Mouse (Mus musculus): ENCODE data around the gene Slc44a1.

The Slc44a1 gene

GRCm38 (mm10) chr4:53539929-53540328, 99.7 kb downstream of the Slc44a1 start:
- no peak for DNase-seq

GRCm38 (mm10) chr4:53543421-53543820, 103.2 kb downstream of the Slc44a1 start:
- DNase-seq: no peak

- no peak for DNase-seq
Measured at GRCm38 (mm10) chr4:53544889-53545288, 104.7 kb downstream of the Slc44a1 start.

- no peak for DNase-seq
Measured at GRCm38 (mm10) chr4:53547381-53547780, 107.2 kb downstream of the Slc44a1 start.

GRCm38 (mm10) chr4:53549375-53549774, 109.2 kb downstream of the Slc44a1 start:
- peak; percentile 9 for DNase-seq

GRCm38 (mm10) chr4:53564618-53565017, 124.4 kb downstream of the Slc44a1 start:
- no peak for DNase-seq

- no peak for DNase-seq
Measured at GRCm38 (mm10) chr4:53567065-53567464, 126.9 kb downstream of the Slc44a1 start.

- no peak for DNase-seq
Measured at GRCm38 (mm10) chr4:53575558-53575957, 135.3 kb downstream of the Slc44a1 start.

GRCm38 (mm10) chr4:53587676-53588075, 147.5 kb downstream of the Slc44a1 start:
- DNase-seq: no peak

GRCm38 (mm10) chr4:53588936-53589335, 148.7 kb downstream of the Slc44a1 start:
- no peak for DNase-seq

GRCm38 (mm10) chr4:53589466-53589865, 149.3 kb downstream of the Slc44a1 start:
- no peak for DNase-seq

GRCm38 (mm10) chr4:53590163-53590562, 149.9 kb downstream of the Slc44a1 start:
- no peak for DNase-seq

GRCm38 (mm10) chr4:53590691-53591447, 150.7 kb downstream of the Slc44a1 start:
- no peak for DNase-seq

GRCm38 (mm10) chr4:53591536-53591935, 151.3 kb downstream of the Slc44a1 start:
- DNase-seq: no peak

- DNase-seq: peak; percentile 11
Measured at GRCm38 (mm10) chr4:53591941-53592340, 151.7 kb downstream of the Slc44a1 start.

GRCm38 (mm10) chr4:53592386-53592785, 152.2 kb downstream of the Slc44a1 start:
- no peak for DNase-seq

GRCm38 (mm10) chr4:53594204-53594603, 154.0 kb downstream of the Slc44a1 start:
- peak; percentile 76 for DNase-seq

- DNase-seq: peak; percentile 28
Measured at GRCm38 (mm10) chr4:53595246-53596062, 155.2 kb downstream of the Slc44a1 start.

GRCm38 (mm10) chr4:53596063-53596895, 156.1 kb downstream of the Slc44a1 start:
- no peak for DNase-seq

GRCm38 (mm10) chr4:53600462-53600861, 160.2 kb downstream of the Slc44a1 start:
- DNase-seq: peak; percentile 66

GRCm38 (mm10) chr4:53614576-53615225, 174.5 kb downstream of the Slc44a1 start:
- no peak for DNase-seq

- DNase-seq: no peak
Measured at GRCm38 (mm10) chr4:53617968-53618367, 177.8 kb downstream of the Slc44a1 start.

- no peak for DNase-seq
Measured at GRCm38 (mm10) chr4:53620104-53620503, 179.9 kb downstream of the Slc44a1 start.

All from retina, postnatal 1 day (tissue).